Mouse (Mus musculus): Measurements from ENCODE around the gene Galntl6. TPM values are rescaled to one million over a fixed set of nuclear protein-coding genes. Genes with fewer than 3 reads are reported as not detected.

The Galntl6 gene
- total RNA-seq (2012; rRNA removed) (not detected in 2 replicates), total RNA-seq (2014; rRNA removed) (not detected in 2 replicates), polyA plus RNA-seq (2012; ENCODE audit: insufficient read length, low read depth) (not detected in 2 replicates)

DNA sequence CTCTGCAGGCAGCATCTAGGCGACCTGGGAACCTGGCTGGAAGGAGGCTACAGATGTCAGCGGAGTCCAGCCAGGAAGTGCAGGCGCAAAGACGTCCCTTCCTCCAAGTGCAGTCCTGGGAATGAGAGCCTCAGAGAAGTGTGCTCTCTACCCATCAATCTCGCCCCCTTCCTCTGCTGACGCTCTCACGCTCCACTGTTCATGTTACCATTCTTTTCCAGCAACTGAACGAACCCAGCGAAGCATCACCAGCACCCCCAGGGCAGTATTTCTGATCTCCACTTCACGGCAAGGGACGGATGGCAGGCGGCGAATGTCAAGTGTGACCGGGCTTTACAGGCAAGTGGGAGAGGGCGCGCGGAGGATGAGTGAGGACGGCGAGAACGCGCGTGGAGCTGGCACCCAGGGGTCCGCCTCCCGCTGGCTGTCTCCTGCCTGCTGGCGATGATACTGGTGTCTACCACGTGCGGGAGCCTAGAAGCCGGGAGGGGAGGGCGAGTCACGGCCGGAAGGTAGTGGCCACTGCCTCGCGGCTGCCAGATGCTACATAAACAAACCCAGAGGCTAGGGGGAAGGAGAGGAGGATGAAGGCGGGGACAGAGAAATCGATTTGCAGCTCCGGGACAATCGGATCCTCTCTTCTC lies at the start of gene Galntl6:
TSS of gene Galntl6 (minus strand) at position 445 of the 644 bp plus-strand sequence.
- no peaks in the 10 kb centered on the region for H3K79me2 ChIP-seq (replicated peaks; ENCODE audit: control insufficient read depth, extremely low read depth, insufficient read depth, poor library complexity, severe bottlenecking)
- no peak within 1 kb of the TSS for H3K4me3 ChIP-seq (replicated peaks in 1 of 3; ENCODE audit: low read depth in 2 of 3, low read length in 2 of 3, poor library complexity in 1 of 3)
- DNase-seq (ENCODE audit: extremely low read depth), result no peak
- dilution Hi-C loops (cut with MboI; ENCODE audit: extremely low pct_ligation_motif_present, extremely low pct_unique_long_range_greater_than_20kb, low sequenced_read_pairs) (no loop called here), in situ Hi-C loops (cut with MboI; ENCODE audit: low pct_ligation_motif_present, low pct_unique_long_range_greater_than_20kb, low sequenced_read_pairs) (no loop called here)
- H3K4me2 ChIP-seq (ENCODE audit: insufficient read depth, low read depth, poor library complexity, severe bottlenecking), result no peak within 1 kb of the TSS
- no peak within 1 kb of the TSS for H3K9ac ChIP-seq (ENCODE audit: insufficient read depth, low read depth)
- peaks cover 43% of the 10 kb centered on the region for H3K9me3 ChIP-seq (replicated peaks; ENCODE audit: low read length)
- no peaks in the 10 kb centered on the region for H3K36me3 ChIP-seq (replicated peaks in 1 of 2; ENCODE audit: control insufficient read depth in 1 of 2, insufficient read depth in 1 of 2, low read length in 1 of 2)
- TF ChIP-seq CHD2 (IDR thresholded peaks at IDR 0.05; ENCODE audit: low read length) (no peak), MAFK (IDR thresholded peaks at IDR 0.05; ENCODE audit: insufficient replicate concordance, low read length) (no peak), JUND (conservative IDR thresholded peaks at IDR 0.05; ENCODE audit: low read depth, low read length) (no peak), SMC3 (IDR thresholded peaks at IDR 0.05; ENCODE audit: low read depth, low read length) (no peak), ETS1 (conservative IDR thresholded peaks at IDR 0.05; ENCODE audit: low read depth, low read length) (no peak), MXI1 (IDR thresholded peaks at IDR 0.05; ENCODE audit: low read depth, low read length) (no peak), UBTF (IDR thresholded peaks at IDR 0.05; ENCODE audit: low read depth, low read length) (no peak), USF1 (IDR thresholded peaks at IDR 0.05; ENCODE audit: low read depth, low read length) (no peak), GABPA (IDR thresholded peaks at IDR 0.05; ENCODE audit: insufficient replicate concordance, low read depth, low read length) (no peak), MEF2A (IDR thresholded peaks at IDR 0.05; ENCODE audit: borderline replicate concordance, low read depth, low read length) (no peak), POLR2AphosphoS2 (IDR thresholded peaks at IDR 0.05; ENCODE audit: low read depth, low read length) (no peak), TCF12 (IDR thresholded peaks at IDR 0.05; ENCODE audit: low read depth, low read length) (no peak), TBP (conservative IDR thresholded peaks at IDR 0.05; ENCODE audit: low read depth, low read length) (no peak), RAD21 (IDR thresholded peaks at IDR 0.05; ENCODE audit: low read depth, low read length) (no peak), MAZ (IDR thresholded peaks at IDR 0.05; ENCODE audit: low read depth, low read length) (no peak), CHD1 (IDR thresholded peaks at IDR 0.05; ENCODE audit: low read depth, low read length) (no peak), EP300 (IDR thresholded peaks at IDR 0.05; ENCODE audit: low read length) (no peak), ZC3H11A (IDR thresholded peaks at IDR 0.05; ENCODE audit: low read depth, low read length) (no peak), IRF4 (IDR thresholded peaks at IDR 0.05; ENCODE audit: low read depth, low read length) (no peak)
- H3K4me1 ChIP-seq (ENCODE audit: control insufficient read depth in 1 of 2, insufficient read depth in 2 of 2), result no peaks in the 10 kb centered on the region
- H3K27ac ChIP-seq (ENCODE audit: insufficient read depth, low read depth), result no peak within 1 kb of the TSS
- H3K27me3 ChIP-seq (replicated peaks), result no peaks in the 10 kb centered on the region

DNA sequence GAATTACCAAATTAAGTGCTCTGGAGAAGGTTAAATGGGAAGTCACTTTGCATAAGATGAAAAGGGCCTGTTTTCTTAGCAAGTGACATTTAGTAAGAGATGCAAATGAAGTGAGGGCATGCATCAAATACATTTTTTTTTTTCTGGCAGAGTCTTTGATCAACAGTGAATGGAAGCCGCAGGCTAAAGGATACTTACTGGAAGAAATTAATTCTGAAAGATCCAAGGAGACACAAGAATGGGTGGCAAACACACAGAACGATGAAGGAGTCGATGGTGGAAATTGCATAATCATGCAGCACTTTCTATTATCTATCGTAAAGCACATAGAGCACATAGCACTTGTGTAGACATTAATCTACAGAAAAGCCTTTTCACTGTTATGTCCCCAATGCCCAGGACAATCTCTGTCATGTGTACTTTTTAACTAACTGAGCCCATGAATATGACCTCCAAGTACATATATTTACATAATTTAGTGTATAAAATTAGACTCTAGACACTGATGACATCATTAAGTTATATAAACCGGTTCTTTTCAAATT lies 44.8 kb upstream of the Galntl6 start:
- no peak for DNase-seq (ENCODE audit: extremely low read depth)
- Histone ChIP-seq H3K9me3 (replicated peaks; ENCODE audit: low read length) (peaks cover 30% of the 10 kb centered on the region), H3K79me2 (replicated peaks; ENCODE audit: control insufficient read depth, extremely low read depth, insufficient read depth, poor library complexity, severe bottlenecking) (no peaks in the 10 kb centered on the region), H3K4me1 (ENCODE audit: control insufficient read depth in 1 of 2, insufficient read depth in 2 of 2) (no peaks in the 10 kb centered on the region), H3K27me3 (replicated peaks) (no peaks in the 10 kb centered on the region), H3K27ac (ENCODE audit: insufficient read depth, low read depth) (no peak overlapping the region), H3K4me2 (ENCODE audit: insufficient read depth, low read depth, poor library complexity, severe bottlenecking) (no peak overlapping the region), H3K36me3 (replicated peaks in 1 of 2; ENCODE audit: control insufficient read depth in 1 of 2, insufficient read depth in 1 of 2, low read length in 1 of 2) (no peaks in the 10 kb centered on the region), H3K9ac (ENCODE audit: insufficient read depth, low read depth) (no peak overlapping the region), H3K4me3 (replicated peaks in 1 of 3; ENCODE audit: low read depth in 2 of 3, low read length in 2 of 3, poor library complexity in 1 of 3) (no peak overlapping the region)
- in situ Hi-C loops (cut with MboI; ENCODE audit: low pct_ligation_motif_present, low pct_unique_long_range_greater_than_20kb, low sequenced_read_pairs), result no loop called here
- dilution Hi-C loops (cut with MboI; ENCODE audit: extremely low pct_ligation_motif_present, extremely low pct_unique_long_range_greater_than_20kb, low sequenced_read_pairs), result no loop called here
- TF ChIP-seq MXI1 (IDR thresholded peaks at IDR 0.05; ENCODE audit: low read depth, low read length) (no peak), ZMIZ1 (IDR thresholded peaks at IDR 0.05; ENCODE audit: low read depth, low read length) (no peak), HCFC1 (IDR thresholded peaks at IDR 0.05; ENCODE audit: low read depth, low read length) (no peak), KAT2A (IDR thresholded peaks at IDR 0.05; ENCODE audit: insufficient replicate concordance, low read length) (no peak), NELFE (IDR thresholded peaks at IDR 0.05; ENCODE audit: low read depth, low read length) (no peak), RCOR1 (conservative IDR thresholded peaks at IDR 0.05; ENCODE audit: low read depth, low read length) (no peak)

Measured in CH12.LX (cell line).